Mouse (Mus musculus) CH12.LX (cell line): ENCODE results near the gene Ctsw. TPM values are rescaled to one million over a fixed set of nuclear protein-coding genes. Genes with fewer than 3 reads are reported as not detected.
"Not testable (repeated sequence)": the region's sequence is repeated elsewhere in the genome, so short reads cannot be mapped to it uniquely, and the experiment has no call there.

Experiments used
- DNase-seq: peaks from one replicate; pipeline ENCODE4 v3.0.0-alpha.2; 2013; ENCODE audit errors: extremely low read depth
- H3K27ac ChIP-seq: 2 replicates; pipeline ENCODE4 v1.5.1; 2012; ENCODE audit warnings: low read depth, mild to moderate bottlenecking, control low read depth, moderate library complexity; ENCODE audit not compliant: insufficient read depth
- H3K27me3 ChIP-seq: replicated peaks from 2 replicates; pipeline ENCODE3; 2012; ENCODE audit warnings: inconsistent platforms
- H3K36me3 ChIP-seq, 2 experiments: replicated peaks in 1 of 2; 2 replicates each; pipeline versions ENCODE3 to v1.6.1; 2012; ENCODE audit warnings: inconsistent platforms in 1 of 2, low read length in 1 of 2, mild to moderate bottlenecking in 1 of 2, mixed read lengths in 1 of 2, moderate library complexity in 1 of 2; ENCODE audit not compliant: control insufficient read depth in 1 of 2, insufficient read depth in 1 of 2
- H3K4me1 ChIP-seq, 2 experiments: 2 replicates each; pipeline ENCODE4 v1.6.1; 2012; ENCODE audit warnings: inconsistent platforms in 1 of 2, moderate library complexity in 1 of 2; ENCODE audit not compliant: insufficient read depth in 2 of 2, control insufficient read depth in 1 of 2
- H3K4me2 ChIP-seq: 2 replicates; pipeline ENCODE4 v1.6.1; 2012; ENCODE audit warnings: low read depth, mild to moderate bottlenecking, control low read depth; ENCODE audit not compliant: poor library complexity, insufficient read depth, severe bottlenecking
- H3K4me3 ChIP-seq, 3 experiments: fragments of 150-350 bp in 1 of 3; sonication (generic) in 1 of 3; replicated peaks in 1 of 3; 2 replicates each; pipeline versions ENCODE3 to v1.5.1; 2011 to 2012; ENCODE audit warnings: low read depth in 2 of 3, low read length in 2 of 3, mild to moderate bottlenecking in 2 of 3, moderate library complexity in 2 of 3, control low read depth in 1 of 3, improper control_type of control experiment in 1 of 3, inconsistent platforms in 1 of 3, mixed read lengths in 1 of 3; ENCODE audit not compliant: poor library complexity in 1 of 3
- H3K79me2 ChIP-seq: replicated peaks from 2 replicates; pipeline ENCODE4 v1.6.1; 2012; ENCODE audit warnings: mild to moderate bottlenecking, moderate library complexity; ENCODE audit not compliant: control insufficient read depth, poor library complexity, insufficient read depth, severe bottlenecking; ENCODE audit errors: extremely low read depth
- H3K9ac ChIP-seq: 2 replicates; pipeline ENCODE4 v1.6.1; 2012; ENCODE audit warnings: low read depth, mild to moderate bottlenecking, control low read depth, moderate library complexity; ENCODE audit not compliant: insufficient read depth
- H3K9me3 ChIP-seq: replicated peaks from 2 replicates; pipeline ENCODE3; 2012; ENCODE audit warnings: low read length, inconsistent platforms, mixed read lengths
- CHD1 ChIP-seq: IDR thresholded peaks from 2 replicates; pipeline ENCODE4 v1.6.1; 2012; ENCODE audit warnings: low read depth, low read length, improper control_type of control experiment, inconsistent platforms
- CHD2 ChIP-seq: IDR thresholded peaks from 2 replicates; pipeline ENCODE4 v1.6.1; 2011; ENCODE audit warnings: low read length, improper control_type of control experiment
- E2F4 ChIP-seq: IDR thresholded peaks from 2 replicates; pipeline ENCODE4 v1.6.1; 2011; ENCODE audit warnings: low read depth, low read length, improper control_type of control experiment; ENCODE audit not compliant: insufficient replicate concordance
- ELF1 ChIP-seq: IDR thresholded peaks from 2 replicates; pipeline ENCODE4 v1.6.1; 2014; ENCODE audit warnings: low read depth, mild to moderate bottlenecking, inconsistent platforms, low read length, improper control_type of control experiment
- EP300 ChIP-seq: IDR thresholded peaks from 2 replicates; pipeline ENCODE4 v1.6.1; 2011; ENCODE audit warnings: low read length, improper control_type of control experiment
- ETS1 ChIP-seq: conservative IDR thresholded peaks from 2 replicates; pipeline ENCODE4 v1.6.1; 2012; ENCODE audit warnings: low read depth, mild to moderate bottlenecking, inconsistent platforms, low read length, improper control_type of control experiment, moderate library complexity
- HCFC1 ChIP-seq: IDR thresholded peaks from 2 replicates; pipeline ENCODE4 v1.6.1; 2012; ENCODE audit warnings: low read depth, mild to moderate bottlenecking, inconsistent platforms, low read length, improper control_type of control experiment
- JUN ChIP-seq: IDR thresholded peaks from 2 replicates; pipeline ENCODE4 v1.6.1; 2011; ENCODE audit warnings: low read depth, mild to moderate bottlenecking, low read length, improper control_type of control experiment, moderate library complexity; ENCODE audit not compliant: insufficient read depth
- KAT2A ChIP-seq: IDR thresholded peaks from 2 replicates; pipeline ENCODE4 v1.6.1; 2012; ENCODE audit warnings: low read length, improper control_type of control experiment, inconsistent platforms; ENCODE audit not compliant: insufficient replicate concordance
- MAFK ChIP-seq: IDR thresholded peaks from 2 replicates; pipeline ENCODE4 v1.6.1; 2011; ENCODE audit warnings: low read length, improper control_type of control experiment; ENCODE audit not compliant: insufficient replicate concordance
- MAX ChIP-seq: IDR thresholded peaks from 2 replicates; pipeline ENCODE4 v1.6.1; 2011; ENCODE audit warnings: low read length, improper control_type of control experiment
- MAZ ChIP-seq: IDR thresholded peaks from 2 replicates; pipeline ENCODE4 v1.6.1; 2012; ENCODE audit warnings: low read depth, mild to moderate bottlenecking, inconsistent platforms, low read length, improper control_type of control experiment, moderate library complexity
- MEF2A ChIP-seq: IDR thresholded peaks from 2 replicates; pipeline ENCODE4 v1.6.1; 2014; ENCODE audit warnings: low read depth, mild to moderate bottlenecking, inconsistent platforms, low read length, improper control_type of control experiment, borderline replicate concordance
- MXI1 ChIP-seq: IDR thresholded peaks from 2 replicates; pipeline ENCODE4 v1.6.1; 2011; ENCODE audit warnings: mild to moderate bottlenecking, low read depth, low read length, improper control_type of control experiment
- MYC ChIP-seq: IDR thresholded peaks from 2 replicates; pipeline ENCODE4 v1.6.1; 2011; ENCODE audit warnings: low read depth, mild to moderate bottlenecking, improper control_type of control experiment, low read length
- NELFE ChIP-seq: IDR thresholded peaks from 2 replicates; pipeline ENCODE4 v1.6.1; 2011; ENCODE audit warnings: low read depth, low read length, improper control_type of control experiment
- NRF1 ChIP-seq: IDR thresholded peaks from 2 replicates; pipeline ENCODE4 v1.6.1; 2014; ENCODE audit warnings: low read depth, mild to moderate bottlenecking, inconsistent platforms, low read length, improper control_type of control experiment, moderate library complexity
- POLR2A ChIP-seq: IDR thresholded peaks from 2 replicates; pipeline ENCODE4 v1.6.1; 2011; ENCODE audit warnings: low read depth, mild to moderate bottlenecking, improper control_type of control experiment, low read length
- RCOR1 ChIP-seq: conservative IDR thresholded peaks from 2 replicates; pipeline ENCODE4 v1.6.1; 2012; ENCODE audit warnings: low read depth, mild to moderate bottlenecking, inconsistent platforms, low read length, improper control_type of control experiment
- TBP ChIP-seq: conservative IDR thresholded peaks from 2 replicates; pipeline ENCODE4 v1.6.1; 2011; ENCODE audit warnings: low read depth, low read length, improper control_type of control experiment
- TCF12 ChIP-seq: IDR thresholded peaks from 2 replicates; pipeline ENCODE4 v1.6.1; 2014; ENCODE audit warnings: low read depth, mild to moderate bottlenecking, inconsistent platforms, low read length, improper control_type of control experiment
- USF2 ChIP-seq: conservative IDR thresholded peaks from 2 replicates; pipeline ENCODE4 v1.6.1; 2011; ENCODE audit warnings: low read depth, low read length, improper control_type of control experiment
- ZMIZ1 ChIP-seq: IDR thresholded peaks from 2 replicates; pipeline ENCODE4 v1.6.1; 2012; ENCODE audit warnings: low read depth, mild to moderate bottlenecking, inconsistent platforms, low read length, improper control_type of control experiment
- dilution Hi-C: fragments of 300-500 bp; cut with MboI; formaldehyde crosslinking; loops from 2 replicates; pipeline ENCODE4 v1.14.3; 2020; ENCODE audit warnings: low sequenced_read_pairs; ENCODE audit not compliant: extremely low pct_unique_long_range_greater_than_20kb, extremely low pct_ligation_motif_present
- in situ Hi-C: fragments of 300-500 bp; cut with MboI; formaldehyde crosslinking; loops from 3 replicates; pipeline ENCODE4 v1.14.3; 2019; ENCODE audit warnings: low sequenced_read_pairs, low pct_ligation_motif_present, low pct_unique_long_range_greater_than_20kb, mixed read lengths
- polyA plus RNA-seq: library from polyadenylated mRNA; unstranded; fragments of >175 nt; gene quantifications from 2 replicates; pipeline ENCODE4 v1.2.1, GENCODE M21; 2012; ENCODE audit warnings: low read depth; ENCODE audit not compliant: insufficient read length
- total RNA-seq, 2 experiments: library from RNA; depleted of rRNA; stranded (reverse); fragments of 300-350 nt in 1 of 2; fragments of >200 nt in 1 of 2; gene quantifications; 2 replicates each; pipeline ENCODE4 v1.2.3; 2012 to 2014

Gene Ctsw
- total and polyA plus RNA-seq, 3 experiments = 0.23 to 1.1 (median 0.38) TPM

GRCm38 (mm10) chr19:5489721-5490120 lies 21.4 kb upstream of the Ctsw start:
- H3K27me3 ChIP-seq, H3K9ac ChIP-seq, DNase-seq, dilution Hi-C loops, H3K9me3 ChIP-seq, H3K27ac ChIP-seq: not testable (repeated sequence)
- Histone ChIP-seq H3K4me2 (0 out of 2 replicates have a peak overlapping the region, but pooled peaks have one; percentile 32), H3K36me3 (peaks cover 35 to 45% of the 10 kb centered on the region in 2 experiments), H3K79me2 (peaks cover 24% of the 10 kb centered on the region), H3K4me1 (peaks cover 6 to 35% of the 10 kb centered on the region in 2 experiments; a peak in 3 of 4 replicates), H3K4me3 (peak overlapping the region in 2 of 3 experiments; percentile 29 to 99)
- in situ Hi-C loops = loop anchor here (5.0 kb wide), 1 partner anchor 32 kb away; the partner anchor contains the start of gene Ccdc85b
- TF ChIP-seq CHD1 (0 out of 2 replicates have a peak, but pooled peaks have one; percentile 76), ZMIZ1 (0 out of 2 replicates have a peak, but pooled peaks have one; percentile 33)

- TF ChIP-seq TCF12 = peak; percentile 70
- 0 out of 2 replicates have a peak, but pooled peaks have one; percentile 51 for TF ChIP-seq KAT2A
- TF ChIP-seq MAFK = no peak
- peak; percentile 85 for TF ChIP-seq HCFC1
- peak; percentile 49; the same call in 1 of the 2 replicates for TF ChIP-seq CHD2
- no peak for TF ChIP-seq ETS1
- TF ChIP-seq USF2 = no peak
- peak; percentile 3; the same call in 1 of the 2 replicates for TF ChIP-seq EP300
- TF ChIP-seq TBP = peak; percentile 94
- TF ChIP-seq NRF1 = 0 out of 2 replicates have a peak, but pooled peaks have one; percentile 14
- TF ChIP-seq POLR2A = peak; percentile 93
- peak; percentile 85 for TF ChIP-seq MYC
- no peak for TF ChIP-seq MEF2A
- peak; percentile 97 for TF ChIP-seq MXI1
- no peak for TF ChIP-seq RCOR1
- TF ChIP-seq JUN = no peak
- TF ChIP-seq E2F4 = no peak; the same call in 1 of the 2 replicates
- 0 out of 2 replicates have a peak, but pooled peaks have one; percentile 49 for TF ChIP-seq MAZ
- peak; percentile 64 for TF ChIP-seq ZMIZ1
- TF ChIP-seq MAX = peak; percentile 80; the same call in 1 of the 2 replicates
- peak; percentile 83 for TF ChIP-seq ELF1
- peak; percentile 89 for TF ChIP-seq NELFE
- TF ChIP-seq, all 38 proteins: peak for 15
- H3K27ac ChIP-seq = peak overlapping the region; percentile 72
- DNase-seq = peak; percentile 99
- H3K36me3 ChIP-seq = peaks cover 35 to 45% of the 10 kb centered on the region in 2 experiments
- H3K79me2 ChIP-seq = peaks cover 24% of the 10 kb centered on the region
- H3K9ac ChIP-seq = peak overlapping the region; percentile 53
- H3K9me3 ChIP-seq = no peaks in the 10 kb centered on the region
- dilution Hi-C loops (no loop called here), in situ Hi-C loops (no loop called here)
- peak overlapping the region; percentile 38 to 71 (median 52) for H3K4me3 ChIP-seq
- peaks cover 6 to 35% of the 10 kb centered on the region in 2 experiments; a peak in 3 of 4 replicates for H3K4me1 ChIP-seq
- no peaks in the 10 kb centered on the region for H3K27me3 ChIP-seq
- H3K4me2 ChIP-seq = peak overlapping the region; percentile 81
Observed at GRCm38 (mm10) chr19:5488878-5489571, 20.7 kb upstream of the Ctsw start.
